Mouse (Mus musculus): ENCODE measurements around the gene Pkig.

- TF ChIP-seq CTCF (IDR thresholded peaks at IDR 0.05; ENCODE audit: borderline replicate concordance, extremely low read depth, insufficient read depth, insufficient read length) (no peak), POLR2A (IDR thresholded peaks at IDR 0.05; ENCODE audit: borderline replicate concordance, extremely low read depth, insufficient read depth, insufficient read length, poor library complexity, severe bottlenecking) (no peak)
Observed at GRCm38 (mm10) chr2:163645700-163646460, 12.3 kb upstream of the Pkig start.
